Comparison of ENCODE assay signal across 8 mouse cellular contexts in the genomic region with DNA sequence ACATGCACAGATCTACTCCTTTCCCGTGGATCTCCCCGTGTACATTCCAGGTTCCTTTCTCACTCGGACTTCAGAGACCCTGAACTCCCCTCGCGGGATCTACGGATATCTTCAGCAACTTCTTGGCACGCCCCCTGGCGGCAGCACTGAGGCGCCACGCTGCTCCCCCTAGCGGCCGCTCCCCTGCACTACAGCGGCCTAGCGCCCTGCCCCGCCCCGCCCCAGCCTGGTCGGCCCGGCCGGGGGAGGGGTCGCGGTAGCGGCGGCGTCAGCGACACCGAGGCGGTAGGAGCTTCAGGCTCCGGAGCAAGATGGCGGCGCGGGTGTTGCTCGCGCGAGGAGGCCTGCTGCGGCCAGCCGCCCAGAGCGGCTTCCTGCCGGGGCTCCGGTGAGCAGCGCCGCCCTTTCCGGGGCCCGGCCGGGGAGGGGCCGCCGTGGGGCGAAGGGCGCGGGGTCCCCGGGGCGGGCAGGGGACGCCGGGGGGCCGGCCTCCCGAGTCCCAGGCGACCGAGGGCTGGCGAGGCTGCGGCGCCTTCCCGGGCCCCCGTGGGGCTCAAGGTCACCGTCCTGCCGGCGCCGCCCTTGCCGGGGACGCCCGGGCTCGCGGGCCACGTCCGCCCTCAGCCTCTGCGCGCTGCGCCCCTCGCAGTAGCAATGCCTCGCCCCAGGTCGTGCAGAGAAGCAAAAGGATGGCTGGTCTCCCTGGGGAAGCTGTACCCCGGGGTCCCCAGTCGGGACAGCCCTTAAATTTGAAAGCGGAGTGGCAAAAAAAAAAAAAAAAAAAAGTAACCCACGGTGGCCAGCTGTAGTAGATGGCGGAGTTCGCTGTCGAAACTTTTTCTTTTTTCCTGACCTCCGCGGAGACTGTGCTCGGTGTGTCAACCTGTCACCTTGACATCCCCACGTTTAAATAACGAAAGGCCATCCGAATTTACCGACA. TPM values are rescaled to one million over a fixed set of nuclear protein-coding genes. Genes with fewer than 3 reads are reported as not detected.
DNase-seq lines count a peak whose midpoint lies in the region; ATAC-seq and TF ChIP-seq lines count a peak whose summit lies in the region.

Nipsnap2 (plus strand) TSS at position 230 of the 940 bp plus-strand sequence.

- intact Hi-C loops in gastrocnemius, adult 2 months (cut with DNase I): loop anchor here (2.0 to 10.0 kb wide), 3 partner anchors 54 to 190 kb away; partner anchors contain the start of gene Zfp11
- intact Hi-C loops in left cerebral cortex, adult 2 months (cut with DNase I): loop anchor here (2.0 kb wide), 1 partner anchor 54 kb away; the partner anchor contains the start of gene Zfp11

- peak; percentile 88 for DNase-seq in T-cell, adult 2 months (ENCODE audit: low spot score)
- DNase-seq in cerebellum, postnatal 4 days (ENCODE audit: low spot score in 2 of 2): peak; percentile 97 to 99
- peak; percentile 95 for DNase-seq in gastrocnemius, adult 2 months
- peak; percentile 92 for DNase-seq in hindbrain, postnatal 0 days (ENCODE audit: low spot score)
- peak; percentile 91 to 98 for DNase-seq in left cerebral cortex, adult 2 months (ENCODE audit: extremely low spot score in 1 of 2, low spot score in 2 of 2)
- peak; percentile 85 to 93 for DNase-seq in right cerebral cortex, adult 2 months (ENCODE audit: low spot score in 2 of 2)
- peak; percentile 88 for DNase-seq in urinary bladder, postnatal 14 days (ENCODE audit: low spot score)

- ATAC-seq in hindbrain, postnatal 0 days: peak; percentile 97
- peak; percentile 94 for ATAC-seq in megakaryocyte, adult 5-6 weeks (ENCODE audit: poor library complexity, severe bottlenecking)

- H3K4me1 ChIP-seq in hindbrain, postnatal 0 days (ENCODE audit: insufficient read depth, low read length): peaks cover 16% of the 10 kb centered on the region

- no peak for TF ChIP-seq CTCF in gastrocnemius, adult 2 months (IDR thresholded peaks at IDR 0.05)
- peak; percentile 95 for TF ChIP-seq CTCF in hindbrain, postnatal 0 days (IDR thresholded peaks at IDR 0.05; ENCODE audit: low read depth)
- no peak; the same call in none of the 2 replicates for TF ChIP-seq CTCF in left cerebral cortex, adult 2 months (IDR thresholded peaks at IDR 0.05)

- H3K9ac ChIP-seq in hindbrain, postnatal 0 days (replicated peaks; ENCODE audit: low read length): peak within 1 kb of the TSS; percentile 98

- peak within 1 kb of the TSS; percentile 55 for H3K4me2 ChIP-seq in hindbrain, postnatal 0 days (ENCODE audit: low read depth, low read length)

- peak within 1 kb of the TSS; percentile 98 for H3K27ac ChIP-seq in gastrocnemius, adult 2 months
- peak within 1 kb of the TSS; percentile 97 for H3K27ac ChIP-seq in hindbrain, postnatal 0 days
- H3K27ac ChIP-seq in left cerebral cortex, adult 2 months: peak within 1 kb of the TSS; percentile 92

- H3K36me3 ChIP-seq in hindbrain, postnatal 0 days (ENCODE audit: insufficient read depth, low read length): no peaks in the 10 kb centered on the region

- WGBS in hindbrain, postnatal 0 days: under 1% methylated on average over 81 of the region's 93 CpGs

- no peaks in the 10 kb centered on the region for H3K9me3 ChIP-seq in hindbrain, postnatal 0 days (ENCODE audit: low read length)

- peak within 1 kb of the TSS; percentile 87 for H3K4me3 ChIP-seq in gastrocnemius, adult 2 months
- H3K4me3 ChIP-seq in hindbrain, postnatal 0 days (ENCODE audit: low read length): peak within 1 kb of the TSS; percentile 88
- peak within 1 kb of the TSS; percentile 68 for H3K4me3 ChIP-seq in left cerebral cortex, adult 2 months

- no peaks in the 10 kb centered on the region for H3K27me3 ChIP-seq in hindbrain, postnatal 0 days (ENCODE audit: insufficient read depth, low read length)

RNA-seq across cellular contexts. Expression of gene Nipsnap2, which starts in this region (rescaled TPM):
- 100 to 1,000 TPM; 500 to 681 TPM for total RNA-seq in gastrocnemius, adult 2 months (2021)
- total RNA-seq in hindbrain, postnatal 0 days (2014; rRNA removed): 72.3 and 75.7 TPM in 2 replicates
- 115 and 125 TPM in 2 replicates for polyA plus RNA-seq in hindbrain, postnatal 0 days (2015; fragmentation: Nextera tagmentation; extraction: Ambion mirVana)
- 10 to 100 TPM; 72.4 to 72.6 TPM for total RNA-seq in left cerebral cortex, adult 2 months (2021)
- 26.3 and 29.6 TPM in 2 replicates for total RNA-seq in megakaryocyte, adult 5-6 weeks (2015)
- total RNA-seq in megakaryocyte, adult 5-6 weeks (2017): 26.5 and 29.3 TPM in 2 replicates

Comparison
In these comparisons a context has a peak if more than half of its experiments do, and no peak if none do; other contexts are left out.
1. Peak in every context shown above with its lines: DNase-seq, ATAC-seq, H3K4me3 ChIP-seq and H3K27ac ChIP-seq.